Mouse (Mus musculus) MEL (cell line): ENCODE data around the gene Olfr503. TPM values are rescaled to one million over a fixed set of nuclear protein-coding genes. Genes with fewer than 3 reads are reported as not detected.

Experiments used
- DNase-seq: peaks from one replicate; pipeline ENCODE4 v3.0.0; 2011; ENCODE audit warnings: low read depth, low spot score
- H3K27ac ChIP-seq: 2 replicates; pipeline ENCODE4 v1.5.1; 2012; ENCODE audit warnings: low read depth, mild to moderate bottlenecking, control low read depth, low read length, moderate library complexity; ENCODE audit not compliant: control insufficient read depth
- H3K27me3 ChIP-seq, 2 experiments: fragments of 150-350 bp in 1 of 2; sonication (generic) in 1 of 2; 2 replicates each; pipeline ENCODE4 v1.6.1; 2012; ENCODE audit warnings: low read length in 2 of 2, mild to moderate bottlenecking in 2 of 2, improper control_type of control experiment in 1 of 2, moderate library complexity in 1 of 2; ENCODE audit not compliant: insufficient read depth in 2 of 2, control insufficient read depth in 1 of 2
- H3K36me3 ChIP-seq, 2 experiments: 2 replicates each; pipeline ENCODE4 v1.6.1; 2012 to 2014; ENCODE audit warnings: low read length in 2 of 2, improper control_type of control experiment in 1 of 2, inconsistent platforms in 1 of 2, mild to moderate bottlenecking in 1 of 2; ENCODE audit not compliant: insufficient read depth in 2 of 2, control insufficient read depth in 1 of 2
- H3K4me1 ChIP-seq, 2 experiments: fragments of 150-350 bp in 1 of 2; sonication (generic) in 1 of 2; 2 replicates each; pipeline ENCODE4 v1.6.1; 2012; ENCODE audit warnings: low read length in 2 of 2, improper control_type of control experiment in 1 of 2, mild to moderate bottlenecking in 1 of 2; ENCODE audit not compliant: insufficient read depth in 2 of 2, control insufficient read depth in 1 of 2
- H3K4me3 ChIP-seq, 2 experiments: fragments of 150-350 bp in 1 of 2; sonication (generic) in 1 of 2; 2 replicates each; pipeline ENCODE4 v1.5.1; 2012; ENCODE audit warnings: low read depth in 2 of 2, low read length in 2 of 2, mild to moderate bottlenecking in 2 of 2, moderate library complexity in 2 of 2, control low read depth in 1 of 2, improper control_type of control experiment in 1 of 2; ENCODE audit not compliant: control insufficient read depth in 1 of 2, insufficient read depth in 1 of 2
- H3K79me2 ChIP-seq: 2 replicates; pipeline ENCODE4 v1.6.1; 2012; ENCODE audit warnings: mild to moderate bottlenecking, low read length, moderate library complexity; ENCODE audit not compliant: control insufficient read depth, poor library complexity, insufficient read depth
- H3K9ac ChIP-seq: 2 replicates; pipeline ENCODE4 v1.6.1; 2012; ENCODE audit warnings: low read depth, mild to moderate bottlenecking, control low read depth, low read length, moderate library complexity; ENCODE audit not compliant: control insufficient read depth, poor library complexity, severe bottlenecking
- H3K9me3 ChIP-seq: fragments of 150-350 bp; sonication (generic); replicated peaks from 2 replicates; pipeline ENCODE4 v1.6.1; 2012; ENCODE audit warnings: mild to moderate bottlenecking, low read length, improper control_type of control experiment, moderate library complexity; ENCODE audit not compliant: insufficient read depth
- CHD1 ChIP-seq: IDR thresholded peaks from 2 replicates; pipeline ENCODE4 v1.6.1; 2012; ENCODE audit warnings: low read depth, mild to moderate bottlenecking, inconsistent platforms, low read length, improper control_type of control experiment
- ELF1 ChIP-seq: IDR thresholded peaks from 2 replicates; pipeline ENCODE4 v1.6.1; 2014; ENCODE audit warnings: low read depth, mild to moderate bottlenecking, inconsistent platforms, low read length, improper control_type of control experiment, moderate library complexity
- GABPA ChIP-seq: IDR thresholded peaks from 2 replicates; pipeline ENCODE4 v1.6.1; 2012; ENCODE audit warnings: low read depth, mild to moderate bottlenecking, inconsistent platforms, low read length, improper control_type of control experiment, moderate library complexity
- GATA1 ChIP-seq: IDR thresholded peaks from 2 replicates; pipeline ENCODE4 v1.6.1; 2011; ENCODE audit warnings: low read depth, low read length, improper control_type of control experiment
- HCFC1 ChIP-seq: IDR thresholded peaks from 2 replicates; pipeline ENCODE4 v1.6.1; 2012; ENCODE audit warnings: low read depth, mild to moderate bottlenecking, inconsistent platforms, low read length, improper control_type of control experiment, moderate library complexity
- KAT2A ChIP-seq: conservative IDR thresholded peaks from 2 replicates; pipeline ENCODE4 v1.6.1; 2012; ENCODE audit warnings: low read depth, low read length, improper control_type of control experiment, inconsistent platforms
- MAFK ChIP-seq: IDR thresholded peaks from 2 replicates; pipeline ENCODE4 v1.6.1; 2011; ENCODE audit warnings: low read depth, mild to moderate bottlenecking, low read length, improper control_type of control experiment, borderline replicate concordance
- MAZ ChIP-seq: IDR thresholded peaks from 2 replicates; pipeline ENCODE4 v1.6.1; 2012; ENCODE audit warnings: low read depth, mild to moderate bottlenecking, inconsistent platforms, low read length, improper control_type of control experiment
- MYB ChIP-seq: IDR thresholded peaks from 2 replicates; pipeline ENCODE4 v1.6.1; 2011; ENCODE audit warnings: mild to moderate bottlenecking, low read depth, low read length, improper control_type of control experiment
- POLR2AphosphoS2 ChIP-seq: IDR thresholded peaks from 2 replicates; pipeline ENCODE4 v1.6.1; 2011; ENCODE audit warnings: low read length, improper control_type of control experiment
- POLR2AphosphoS5 ChIP-seq: IDR thresholded peaks from 2 replicates; pipeline ENCODE4 v1.6.1; 2012; ENCODE audit warnings: low read depth, borderline replicate concordance, mild to moderate bottlenecking, inconsistent platforms, low read length, moderate library complexity, mixed read lengths
- TBP ChIP-seq: IDR thresholded peaks from 2 replicates; pipeline ENCODE4 v1.8.0; 2011; ENCODE audit warnings: low read depth, low read length, improper control_type of control experiment
- TCF12 ChIP-seq: IDR thresholded peaks from 2 replicates; pipeline ENCODE4 v1.6.1; 2014; ENCODE audit warnings: low read depth, mild to moderate bottlenecking, inconsistent platforms, low read length, improper control_type of control experiment, moderate library complexity
- USF1 ChIP-seq: IDR thresholded peaks from 2 replicates; pipeline ENCODE4 v1.6.1; 2014; ENCODE audit warnings: low read depth, mild to moderate bottlenecking, inconsistent platforms, low read length, improper control_type of control experiment, moderate library complexity
- USF2 ChIP-seq, 2 experiments: IDR thresholded peaks; 2 replicates each; pipeline ENCODE4 v1.6.1; 2011 to 2012; ENCODE audit warnings: improper control_type of control experiment in 2 of 2, low read length in 2 of 2, borderline replicate concordance in 1 of 2, inconsistent platforms in 1 of 2, low read depth in 1 of 2, mild to moderate bottlenecking in 1 of 2; ENCODE audit not compliant: insufficient read depth in 1 of 2
- ZKSCAN1 ChIP-seq: IDR thresholded peaks from 2 replicates; pipeline ENCODE4 v1.6.1; 2012; ENCODE audit warnings: low read depth, mild to moderate bottlenecking, inconsistent platforms, low read length, improper control_type of control experiment, moderate library complexity
- ZMIZ1 ChIP-seq: IDR thresholded peaks from 2 replicates; pipeline ENCODE4 v1.6.1; 2012; ENCODE audit warnings: low read depth, mild to moderate bottlenecking, inconsistent platforms, low read length, improper control_type of control experiment, moderate library complexity
- ZNF384 ChIP-seq: IDR thresholded peaks from 2 replicates; pipeline ENCODE4 v1.6.1; 2012; ENCODE audit warnings: low read depth, mild to moderate bottlenecking, inconsistent platforms, low read length, improper control_type of control experiment
- polyA plus RNA-seq, 2 experiments: library from polyadenylated mRNA; stranded (reverse) in 1 of 2; unstranded in 1 of 2; fragments of >175 nt in 1 of 2; fragments of >200 nt in 1 of 2; gene quantifications; 2 replicates each; pipeline versions ENCODE4 v1.2.1 to v1.2.4; 2012; ENCODE audit warnings: low replicate concordance in 2 of 2, low read depth in 1 of 2; ENCODE audit not compliant: insufficient read length in 2 of 2, insufficient read depth in 1 of 2, missing spikeins in 1 of 2
- total RNA-seq: library from RNA; depleted of rRNA; stranded (reverse); fragments of 300-350 nt; gene quantifications from 2 replicates; pipeline ENCODE4 v1.2.3, GENCODE M21; 2012; rRNA removed

Olfr503 gene
- total and polyA plus RNA-seq, 3 experiments = not detected

DNA sequence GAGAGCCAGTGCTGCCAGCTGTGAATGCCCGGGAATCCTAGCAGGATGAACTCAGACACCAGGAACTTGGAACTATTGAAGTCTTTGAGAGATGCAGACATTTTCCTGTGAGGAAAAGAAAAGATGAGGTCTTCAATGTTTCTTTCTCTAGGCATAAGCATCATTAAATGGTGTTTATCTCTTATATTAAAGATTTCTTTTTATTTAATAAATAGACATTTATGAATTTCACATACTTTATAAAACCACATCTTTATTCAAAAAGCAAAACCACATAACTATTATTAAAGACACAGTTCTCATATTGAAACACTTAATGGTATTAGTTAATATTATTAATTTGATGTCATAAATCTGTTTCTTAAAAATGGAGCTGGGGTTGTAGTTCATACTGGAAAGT is 21.4 kb downstream of the Olfr503 start, which contains the start of gene Olfr504:
TSS of gene Olfr504 (minus strand) at position 101 of the 400 bp plus-strand sequence.
- Histone ChIP-seq H3K9ac (no peak within 1 kb of the TSS), H3K9me3 (no peaks in the 10 kb centered on the region), H3K27me3 (no peaks in the 10 kb centered on the region)
- no peak for TF ChIP-seq HCFC1
- no peak for TF ChIP-seq KAT2A
- TF ChIP-seq TCF12 = no peak
- TF ChIP-seq, all 39 proteins: peak for 0
- no peak for DNase-seq
- H3K27ac ChIP-seq = no peak within 1 kb of the TSS
- no peaks in the 10 kb centered on the region for H3K36me3 ChIP-seq
- no peaks in the 10 kb centered on the region for H3K4me1 ChIP-seq
- H3K79me2 ChIP-seq = no peaks in the 10 kb centered on the region
- no peak within 1 kb of the TSS for H3K4me3 ChIP-seq

GRCm38 (mm10) chr7:108589797-108590196 is 45.5 kb downstream of the Olfr503 start:
- no peak for DNase-seq
- H3K27me3 ChIP-seq = no peaks in the 10 kb centered on the region
- no peak for TF ChIP-seq ZKSCAN1
- no peak for TF ChIP-seq ZMIZ1
- TF ChIP-seq POLR2AphosphoS2 = no peak
- no peak for TF ChIP-seq HCFC1
- TF ChIP-seq ZNF384 = no peak
- no peak for TF ChIP-seq USF2 (IDR thresholded peaks at IDR 0.05; ENCODE audit: borderline replicate concordance in 1 of 2, insufficient read depth in 1 of 2, low read depth in 1 of 2, low read length in 2 of 2)
- no peak for TF ChIP-seq MAZ
- TF ChIP-seq TBP = no peak
- no peak for TF ChIP-seq MYB
- no peak for TF ChIP-seq MAFK
- TF ChIP-seq KAT2A = no peak
- no peak for TF ChIP-seq TCF12
- TF ChIP-seq ELF1 = no peak
- TF ChIP-seq CHD1 = no peak
- TF ChIP-seq GATA1 = no peak
- TF ChIP-seq USF1 = no peak
- TF ChIP-seq POLR2AphosphoS5 = no peak
- no peak for TF ChIP-seq GABPA
- H3K4me1 ChIP-seq = no peaks in the 10 kb centered on the region
- no peaks in the 10 kb centered on the region for H3K9me3 ChIP-seq
- H3K4me3 ChIP-seq = no peak overlapping the region
- no peaks in the 10 kb centered on the region for H3K36me3 ChIP-seq
- no peaks in the 10 kb centered on the region for H3K79me2 ChIP-seq
- H3K27ac ChIP-seq = no peak overlapping the region
- H3K9ac ChIP-seq = no peak overlapping the region

Other genes with a start within 250 kb of the Olfr503 start
- not detected in 2 replicates for gene Olfr491, start 231.1 kb upstream of the Olfr503 start, total RNA-seq
- not detected for gene Olfr491, start 231.1 kb upstream of the Olfr503 start, polyA plus RNA-seq
- not detected in 2 replicates for gene Olfr492, start 220.9 kb upstream of the Olfr503 start, total RNA-seq
- not detected for gene Olfr492, start 220.9 kb upstream of the Olfr503 start, polyA plus RNA-seq
- gene Olfr493, start 197.5 kb upstream of the Olfr503 start, total RNA-seq = not detected in 2 replicates
- gene Olfr493, start 197.5 kb upstream of the Olfr503 start, polyA plus RNA-seq = not detected
- not detected in 2 replicates for gene Olfr494, start 179.2 kb upstream of the Olfr503 start, total RNA-seq
- gene Olfr494, start 179.2 kb upstream of the Olfr503 start, polyA plus RNA-seq = not detected
- gene Olfr495, start 151.4 kb upstream of the Olfr503 start, total RNA-seq = not detected in 2 replicates
- gene Olfr495, start 151.4 kb upstream of the Olfr503 start, polyA plus RNA-seq = not detected
- not detected in 2 replicates for gene Olfr497, start 124.1 kb upstream of the Olfr503 start, total RNA-seq
- not detected for gene Olfr497, start 124.1 kb upstream of the Olfr503 start, polyA plus RNA-seq
- not detected in 2 replicates for gene Olfr498, start 79.2 kb upstream of the Olfr503 start, total RNA-seq
- gene Olfr498, start 79.2 kb upstream of the Olfr503 start, polyA plus RNA-seq = not detected
- not detected in 2 replicates for gene Olfr502, start 19.5 kb upstream of the Olfr503 start, total RNA-seq
- not detected for gene Olfr502, start 19.5 kb upstream of the Olfr503 start, polyA plus RNA-seq
- gene Olfr504, start 21.3 kb downstream of the Olfr503 start, total RNA-seq = not detected in 2 replicates
- not detected for gene Olfr504, start 21.3 kb downstream of the Olfr503 start, polyA plus RNA-seq
- gene Olfr506, start 66.3 kb downstream of the Olfr503 start, total RNA-seq = not detected in 2 replicates
- gene Olfr506, start 66.3 kb downstream of the Olfr503 start, polyA plus RNA-seq = under 1 TPM in 1 of 2 experiments, not detected in 1; 0.04 TPM
- not detected in 2 replicates for gene Olfr507, start 77.3 kb downstream of the Olfr503 start, total RNA-seq
- not detected for gene Olfr507, start 77.3 kb downstream of the Olfr503 start, polyA plus RNA-seq
- not detected in 2 replicates for gene Olfr508, start 85.5 kb downstream of the Olfr503 start, total RNA-seq
- not detected for gene Olfr508, start 85.5 kb downstream of the Olfr503 start, polyA plus RNA-seq
- not detected in 2 replicates for gene Olfr509, start 107.4 kb downstream of the Olfr503 start, total RNA-seq
- gene Olfr509, start 107.4 kb downstream of the Olfr503 start, polyA plus RNA-seq = not detected
- not detected in 2 replicates for gene Olfr510, start 121.9 kb downstream of the Olfr503 start, total RNA-seq
- not detected for gene Olfr510, start 121.9 kb downstream of the Olfr503 start, polyA plus RNA-seq
- gene Olfr512, start 168.8 kb downstream of the Olfr503 start, total RNA-seq = not detected in 2 replicates
- not detected for gene Olfr512, start 168.8 kb downstream of the Olfr503 start, polyA plus RNA-seq
- not detected in 2 replicates for gene Olfr513, start 206.4 kb downstream of the Olfr503 start, total RNA-seq
- gene Olfr513, start 206.4 kb downstream of the Olfr503 start, polyA plus RNA-seq = not detected